Mouse (Mus musculus) heart, postnatal 10 days (tissue): Measurements from ENCODE around the gene Rgs1. TPM values are rescaled to one million over a fixed set of nuclear protein-coding genes. Genes with fewer than 3 reads are reported as not detected.

Experiments
- DNase-seq, 2 experiments: peaks; one replicate each; pipeline ENCODE4 v3.0.0; 2021
- intact Hi-C: fragments of 180-260 bp; cut with DNase I; formaldehyde crosslinking; loops from one replicate; pipeline ENCODE4 v1.15.1; 2025
- total RNA-seq, 2 experiments: library from RNA; stranded (reverse); gene quantifications; 2 replicates each; pipeline ENCODE4 v1.2.3; 2021

Rgs1 gene
- total RNA-seq, 2 experiments from 2014 or later: not detected

DNA sequence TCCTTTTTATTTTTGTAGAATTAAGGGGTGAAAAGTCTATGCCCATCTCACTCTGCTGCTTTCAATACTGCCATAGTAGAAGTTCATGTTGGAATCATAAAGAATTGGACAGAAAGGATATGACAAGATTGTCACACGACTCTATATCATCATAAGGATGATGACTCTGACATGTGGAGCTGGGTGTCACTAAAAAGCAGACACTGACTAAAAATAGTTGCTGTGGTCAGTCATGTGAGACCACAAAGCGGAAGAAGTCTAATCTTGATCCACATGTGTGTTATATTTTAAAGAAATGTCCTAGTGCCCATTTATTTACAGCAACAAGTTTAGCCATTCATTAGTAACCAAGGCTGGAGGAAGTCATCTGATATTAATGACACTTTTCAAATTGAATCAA lies 48.5 kb downstream of the Rgs1 start:
- peak; percentile 5 to 13 for DNase-seq
- intact Hi-C loops: loop anchor here (5.0 to 10.0 kb wide), 2 partner anchors 196 to 388 kb away; partner anchors contain the start of gene Rgs2

DNA sequence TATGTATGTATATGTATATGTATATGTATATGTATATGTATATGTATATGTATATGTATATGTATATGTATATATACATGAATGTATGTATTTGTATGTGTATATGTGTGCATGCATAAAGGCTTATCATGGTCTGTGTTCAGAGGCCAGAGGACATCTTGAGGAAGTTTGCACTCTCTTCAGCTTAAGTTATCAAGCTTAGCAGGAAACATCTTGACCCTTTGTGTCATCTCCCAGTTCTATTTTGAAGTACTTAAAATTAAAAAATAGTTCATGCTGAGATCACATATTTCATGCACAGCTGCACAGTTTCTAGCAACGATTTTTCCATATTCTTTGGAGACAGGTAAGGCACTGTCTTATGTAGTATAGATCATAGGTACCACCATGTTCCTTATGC lies 49.5 kb downstream of the Rgs1 start:
- intact Hi-C loops: loop anchor here (5.0 kb wide), 2 partner anchors 43 to 153 kb away; no protein-coding TSS in a partner anchor
- DNase-seq: no peak

DNA sequence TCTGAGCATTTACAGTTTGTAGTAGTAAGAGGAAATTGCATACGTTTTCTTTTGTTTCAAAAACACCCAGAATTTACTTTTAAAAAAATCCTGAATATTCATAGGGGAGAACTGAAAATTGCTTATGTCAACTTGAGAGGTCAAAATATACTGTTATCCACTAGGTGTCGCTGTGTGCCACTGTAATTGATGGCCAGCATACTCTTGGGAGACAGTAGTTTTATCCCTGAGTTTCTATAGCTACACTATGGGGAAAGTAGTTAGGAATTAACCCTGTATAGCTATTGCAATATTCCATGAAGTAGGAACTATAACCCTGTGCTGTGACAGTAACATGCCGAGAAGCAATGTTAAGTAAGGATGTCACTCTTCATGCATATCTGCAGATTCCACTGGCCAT lies 51.4 kb downstream of the Rgs1 start:
- DNase-seq: peak; percentile 50 to 65
- intact Hi-C loops: loop anchor here (5.0 kb wide), 2 partner anchors 45 to 155 kb away; no protein-coding TSS in a partner anchor

Other genes starting within 250 kb of the Rgs1 start
- gene Rgs2, start 245.1 kb downstream of the Rgs1 start, total RNA-seq: 10 to 100 TPM; 69.1 to 70.8 TPM
- not detected for gene Rgs13, start 71.9 kb downstream of the Rgs1 start, total RNA-seq